ENCODE assay signal across 24 mouse cellular contexts in genomic region chr17:10510913-10511759, GRCm38 (mm10).
DNase-seq lines count a peak whose midpoint lies in the region; ATAC-seq and TF ChIP-seq lines count a peak whose summit lies in the region.
"Had no signal": no experiment of that assay in that cellular context is flagged by ENCODE, and none has a peak within 500 bp of the region (broad histone marks: within the 10 kb centered on the region; RNA-seq: fewer than 3 reads in every experiment).

No protein-coding gene starts in this region.

- no peak overlapping the region for H3K4me3 ChIP-seq in heart, embryonic 12.5 days
- H3K4me3 ChIP-seq in kidney, postnatal 0 days (replicated peaks; ENCODE audit: low read depth, low read length), result no peak overlapping the region
- no peak overlapping the region for H3K4me3 ChIP-seq in kidney, embryonic 15.5 days (replicated peaks)
- H3K4me3 ChIP-seq: forebrain, embryonic 12.5 days; limb, embryonic 13.5 days; liver, embryonic 15.5 days; lung, embryonic 15.5 days; midbrain, embryonic 15.5 days; neural tube, embryonic 12.5 days had no signal

- H3K9me3 ChIP-seq in heart, embryonic 12.5 days (replicated peaks), result no peaks in the 10 kb centered on the region
- H3K9me3 ChIP-seq in kidney, postnatal 0 days (replicated peaks; ENCODE audit: low read length), result no peaks in the 10 kb centered on the region
- no peaks in the 10 kb centered on the region for H3K9me3 ChIP-seq in kidney, embryonic 15.5 days (replicated peaks)
- H3K9me3 ChIP-seq: forebrain, embryonic 12.5 days; limb, embryonic 13.5 days; liver, embryonic 15.5 days; lung, embryonic 15.5 days; midbrain, embryonic 15.5 days; neural tube, embryonic 12.5 days had no signal

- H3K27ac ChIP-seq in heart, embryonic 12.5 days (ENCODE audit: poor library complexity, severe bottlenecking), result no peak overlapping the region
- H3K27ac ChIP-seq in kidney, postnatal 0 days, result no peak overlapping the region
- no peak overlapping the region for H3K27ac ChIP-seq in kidney, embryonic 15.5 days
- H3K27ac ChIP-seq: forebrain, embryonic 12.5 days; limb, embryonic 13.5 days; liver, embryonic 15.5 days; lung, embryonic 15.5 days; midbrain, embryonic 15.5 days; neural tube, embryonic 12.5 days; stomach, postnatal 0 days had no signal

- no peaks in the 10 kb centered on the region for H3K27me3 ChIP-seq in heart, embryonic 12.5 days (replicated peaks)
- no peaks in the 10 kb centered on the region for H3K27me3 ChIP-seq in kidney, postnatal 0 days (ENCODE audit: insufficient read depth, low read length)
- no peaks in the 10 kb centered on the region for H3K27me3 ChIP-seq in kidney, embryonic 15.5 days
- H3K27me3 ChIP-seq: limb, embryonic 13.5 days; liver, embryonic 15.5 days; lung, embryonic 15.5 days; midbrain, embryonic 15.5 days; neural tube, embryonic 12.5 days had no signal

- H3K36me3 ChIP-seq in heart, embryonic 12.5 days, result no peaks in the 10 kb centered on the region
- no peaks in the 10 kb centered on the region for H3K36me3 ChIP-seq in kidney, postnatal 0 days (ENCODE audit: insufficient read depth, low read length)
- H3K36me3 ChIP-seq in kidney, embryonic 15.5 days, result no peaks in the 10 kb centered on the region
- H3K36me3 ChIP-seq: forebrain, embryonic 12.5 days; limb, embryonic 13.5 days; liver, embryonic 15.5 days; lung, embryonic 15.5 days; midbrain, embryonic 15.5 days; neural tube, embryonic 12.5 days had no signal

- no peak for TF ChIP-seq CTCF in kidney, postnatal 0 days (IDR thresholded peaks at IDR 0.05; ENCODE audit: low read depth)

- no peak overlapping the region for H3K4me2 ChIP-seq in heart, embryonic 12.5 days
- H3K4me2 ChIP-seq in kidney, postnatal 0 days (ENCODE audit: low read length), result no peak overlapping the region
- no peak overlapping the region for H3K4me2 ChIP-seq in kidney, embryonic 15.5 days
- H3K4me2 ChIP-seq: forebrain, embryonic 12.5 days; hindbrain, embryonic 14.5 days; limb, embryonic 13.5 days; liver, embryonic 15.5 days; lung, embryonic 15.5 days; midbrain, embryonic 15.5 days; neural tube, embryonic 12.5 days had no signal

- H3K4me1 ChIP-seq in heart, embryonic 12.5 days (replicated peaks), result peaks cover 13% of the 10 kb centered on the region
- 0 out of 2 replicates have a peak, but pooled peaks cover 5% of the 10 kb centered on the region for H3K4me1 ChIP-seq in kidney, postnatal 0 days (replicated peaks; ENCODE audit: insufficient read depth, low read length)
- peaks cover 32% of the 10 kb centered on the region for H3K4me1 ChIP-seq in kidney, embryonic 15.5 days
- H3K4me1 ChIP-seq: liver, embryonic 15.5 days had no signal

- no peak for ATAC-seq in heart, embryonic 12.5 days (ENCODE audit: insufficient number of reproducible peaks, low FRiP score)
- ATAC-seq in kidney, postnatal 0 days (replicated peaks; ENCODE audit: low FRiP score, low read depth), result no peak
- ATAC-seq in kidney, embryonic 15.5 days (replicated peaks; ENCODE audit: low FRiP score), result no peak
- ATAC-seq in CD4-positive, CD25-positive, alpha-beta regulatory T cell, adult 4 months, result no peak
- ATAC-seq: inflammation-experienced regulatory T-cells, adult 6 months; midbrain, embryonic 15.5 days had no signal

- H3K9ac ChIP-seq in heart, embryonic 12.5 days, result no peak overlapping the region
- no peak overlapping the region for H3K9ac ChIP-seq in kidney, postnatal 0 days (ENCODE audit: low read depth, low read length)
- no peak overlapping the region for H3K9ac ChIP-seq in kidney, embryonic 15.5 days
- H3K9ac ChIP-seq: forebrain, embryonic 12.5 days; hindbrain, embryonic 14.5 days; limb, embryonic 13.5 days; liver, embryonic 15.5 days; lung, embryonic 15.5 days; midbrain, embryonic 15.5 days; neural tube, embryonic 12.5 days had no signal

- WGBS in heart, embryonic 12.5 days, result 68% methylated on average over 10 of the region's 10 CpGs
- 76% methylated on average over 10 of the region's 10 CpGs for WGBS in kidney, postnatal 0 days
- WGBS in kidney, embryonic 15.5 days, result 78% methylated on average over 10 of the region's 10 CpGs

- peak; percentile 24 for DNase-seq in gastrocnemius, adult 18-20 months (ENCODE audit: low spot score)
- no peak for DNase-seq in gastrocnemius, postnatal 10 days
- DNase-seq in heart, adult 9 months (ENCODE audit: low spot score in 2 of 2), result peak; percentile 49 to 68
- DNase-seq in kidney, postnatal 0 days (ENCODE audit: low spot score), result peak; percentile 61
- peak; percentile 45 for DNase-seq in adipocyte (ENCODE audit: low spot score)
- DNase-seq: adrenal gland, postnatal 36 days; cerebellum, adult 11 months; cerebellum, postnatal 10 days; gastrocnemius, postnatal 14 days; lung, postnatal 36 days; right cerebral cortex, postnatal 14 days; thymus, adult 2 months had no signal
